Mouse (Mus musculus): ENCODE results near the gene Senp3.
"Not testable (repeated sequence)": the region's sequence is repeated elsewhere in the genome, so short reads cannot be mapped to it uniquely, and the experiment has no call there.

Gene Senp3

GRCm38 (mm10) chr11:69681314-69682208 is at the start of gene Senp3:
Gene Senp3 (minus strand): TSS chr11:69682084.
- peak; percentile 95 for DNase-seq (ENCODE audit: low spot score in 2 of 2)

- not testable (repeated sequence) for DNase-seq (ENCODE audit: low spot score in 2 of 2)
Measured at GRCm38 (mm10) chr11:69731408-69731807, 49.5 kb upstream of the Senp3 start.

- DNase-seq (ENCODE audit: low spot score in 2 of 2), result peak; percentile 45 to 79
Measured at GRCm38 (mm10) chr11:69729063-69729462, 47.2 kb upstream of the Senp3 start.

GRCm38 (mm10) chr11:69725951-69726350 is 44.1 kb upstream of the Senp3 start:
- no peak for DNase-seq (ENCODE audit: low spot score in 2 of 2)

GRCm38 (mm10) chr11:69723074-69723473 is 41.2 kb upstream of the Senp3 start:
- DNase-seq (ENCODE audit: low spot score in 2 of 2), result no peak

- no peak for DNase-seq (ENCODE audit: low spot score in 2 of 2)
Measured at GRCm38 (mm10) chr11:69720852-69721251, 39.0 kb upstream of the Senp3 start.

GRCm38 (mm10) chr11:69719423-69719822 is 37.5 kb upstream of the Senp3 start:
- DNase-seq (ENCODE audit: low spot score in 2 of 2), result no peak

- DNase-seq (ENCODE audit: low spot score in 2 of 2), result no peak
Measured at GRCm38 (mm10) chr11:69718661-69719060, 36.8 kb upstream of the Senp3 start.

- no peak for DNase-seq (ENCODE audit: low spot score in 2 of 2)
Measured at GRCm38 (mm10) chr11:69716953-69717352, 35.1 kb upstream of the Senp3 start.

GRCm38 (mm10) chr11:69715929-69716328 is 34.0 kb upstream of the Senp3 start:
- DNase-seq (ENCODE audit: low spot score in 2 of 2), result no peak

GRCm38 (mm10) chr11:69715482-69715881 is 33.6 kb upstream of the Senp3 start:
- no peak for DNase-seq (ENCODE audit: low spot score in 2 of 2)

- no peak for DNase-seq (ENCODE audit: low spot score in 2 of 2)
Measured at GRCm38 (mm10) chr11:69714636-69715329, 32.9 kb upstream of the Senp3 start.

- no peak for DNase-seq (ENCODE audit: low spot score in 2 of 2)
Measured at GRCm38 (mm10) chr11:69712954-69713672, 31.2 kb upstream of the Senp3 start.

GRCm38 (mm10) chr11:69711082-69711481 is 29.2 kb upstream of the Senp3 start:
- no peak for DNase-seq (ENCODE audit: low spot score in 2 of 2)

GRCm38 (mm10) chr11:69710470-69710869 is 28.6 kb upstream of the Senp3 start:
- DNase-seq (ENCODE audit: low spot score in 2 of 2), result no peak

- no peak for DNase-seq (ENCODE audit: low spot score in 2 of 2)
Measured at GRCm38 (mm10) chr11:69709554-69710446, 27.9 kb upstream of the Senp3 start.

GRCm38 (mm10) chr11:69708614-69709265 is 26.9 kb upstream of the Senp3 start:
- DNase-seq (ENCODE audit: low spot score in 2 of 2), result no peak

GRCm38 (mm10) chr11:69707873-69708381 is 26.0 kb upstream of the Senp3 start:
- DNase-seq (ENCODE audit: low spot score in 2 of 2), result no peak

GRCm38 (mm10) chr11:69707480-69707847 is 25.6 kb upstream of the Senp3 start:
- DNase-seq (ENCODE audit: low spot score in 2 of 2), result no peak

- DNase-seq (ENCODE audit: low spot score in 2 of 2), result no peak
Measured at GRCm38 (mm10) chr11:69706775-69707479, 25.0 kb upstream of the Senp3 start.
